Mouse (Mus musculus): Measurements from ENCODE around the gene Gm13696. TPM values are rescaled to one million over a fixed set of nuclear protein-coding genes. Genes with fewer than 3 reads are reported as not detected.
"Not testable (repeated sequence)": the region's sequence is repeated elsewhere in the genome, so short reads cannot be mapped to it uniquely, and the experiment has no call there.

Gene Gm13696
- polyA plus RNA-seq, 1 experiment from 2014 or later: not detected

DNA sequence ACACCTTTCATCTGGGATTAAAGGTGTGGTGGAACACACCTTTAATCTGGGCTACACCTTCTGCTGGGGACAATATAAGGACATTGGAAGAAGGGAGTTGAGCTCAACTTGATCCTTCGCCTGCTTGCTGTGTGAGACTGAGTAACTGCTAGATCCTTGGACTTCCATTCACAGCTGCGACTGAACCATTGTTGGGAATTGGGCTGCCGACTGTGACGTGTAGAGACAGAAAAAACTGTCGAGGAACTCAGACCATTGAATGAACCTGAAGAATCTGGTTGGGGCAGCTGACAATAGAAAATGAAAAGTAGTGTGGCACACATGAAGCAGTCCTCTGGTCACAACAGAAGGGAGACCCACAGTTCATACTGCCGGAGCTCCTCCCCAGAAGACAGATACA lies 11.5 kb downstream of the Gm13696 start, which contains the start of gene Gm13697:
Gene Gm13697 (plus strand): TSS at position 301 of the 400 bp plus-strand sequence.
- H3K36me3 ChIP-seq (ENCODE audit: control insufficient read depth, insufficient read depth, low read length); H3K9ac ChIP-seq (ENCODE audit: low read length); DNase-seq (ENCODE audit: low spot score); H3K27ac ChIP-seq (ENCODE audit: low read depth, low read length); H3K4me2 ChIP-seq (ENCODE audit: low read depth); H3K4me3 ChIP-seq (ENCODE audit: low read depth, low read length); H3K4me1 ChIP-seq (ENCODE audit: control insufficient read depth, insufficient read depth, low read length); H3K27me3 ChIP-seq (ENCODE audit: control insufficient read depth, insufficient read depth, low read length); ATAC-seq (ENCODE audit: insufficient read depth, low FRiP score, low TSS enrichment); H3K9me3 ChIP-seq (ENCODE audit: control insufficient read depth, low read length): not testable (repeated sequence)
- no CpG with 5 or more reads among the region's 6 CpGs for WGBS

- WGBS: no CpG with 5 or more reads among the region's 6 CpGs
- not testable (repeated sequence) for H3K9ac ChIP-seq (ENCODE audit: low read length); H3K4me3 ChIP-seq (ENCODE audit: low read depth, low read length); H3K36me3 ChIP-seq (ENCODE audit: control insufficient read depth, insufficient read depth, low read length); DNase-seq (ENCODE audit: low spot score); H3K4me1 ChIP-seq (ENCODE audit: control insufficient read depth, insufficient read depth, low read length); H3K27ac ChIP-seq (ENCODE audit: low read depth, low read length); H3K9me3 ChIP-seq (ENCODE audit: control insufficient read depth, low read length); ATAC-seq (ENCODE audit: insufficient read depth, low FRiP score, low TSS enrichment); H3K27me3 ChIP-seq (ENCODE audit: control insufficient read depth, insufficient read depth, low read length); H3K4me2 ChIP-seq (ENCODE audit: low read depth)
These were observed 17.3 kb downstream of the Gm13696 start, which contains the start of gene Gm13691 for GRCm38 (mm10) chr2:83990253-83990652. Gm13691 (plus strand) TSS chr2:83990553.

DNA sequence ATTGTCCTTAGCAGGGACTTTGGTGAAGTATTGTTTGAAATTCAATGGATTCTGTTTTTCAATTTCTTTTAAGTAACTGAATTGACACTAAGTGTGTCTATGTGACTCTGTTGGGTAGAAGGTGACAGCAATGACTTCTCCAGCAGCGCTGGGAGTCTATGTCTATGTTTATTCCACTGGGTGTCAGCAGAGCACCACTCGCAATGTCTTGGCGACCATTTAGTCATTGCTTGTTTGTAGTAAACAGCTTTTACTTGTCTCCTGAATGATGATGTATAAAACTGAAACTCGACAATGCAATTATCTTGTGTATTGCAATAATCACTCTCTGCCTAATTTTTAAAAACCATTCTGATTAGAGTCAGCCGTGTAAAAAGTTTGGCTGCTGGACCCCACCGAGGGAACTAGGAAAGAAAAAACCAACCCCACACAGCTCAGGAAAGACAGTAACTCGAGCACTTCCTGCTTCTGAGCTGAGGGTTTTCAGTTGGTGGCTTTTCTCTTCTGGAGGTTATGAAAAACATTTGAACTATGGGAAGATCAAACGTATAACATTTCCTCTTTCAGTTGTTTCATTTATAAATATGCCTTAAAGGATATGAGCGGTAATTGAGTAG lies 20.8 kb downstream of the Gm13696 start:
- not testable (repeated sequence) for H3K9me3 ChIP-seq (ENCODE audit: control insufficient read depth, low read length); H3K9ac ChIP-seq (ENCODE audit: low read length); H3K27ac ChIP-seq (ENCODE audit: low read depth, low read length); H3K36me3 ChIP-seq (ENCODE audit: control insufficient read depth, insufficient read depth, low read length); H3K27me3 ChIP-seq (ENCODE audit: control insufficient read depth, insufficient read depth, low read length); H3K4me1 ChIP-seq (ENCODE audit: control insufficient read depth, insufficient read depth, low read length); H3K4me3 ChIP-seq (ENCODE audit: low read depth, low read length); H3K4me2 ChIP-seq (ENCODE audit: low read depth); DNase-seq (ENCODE audit: low spot score); ATAC-seq (ENCODE audit: insufficient read depth, low FRiP score, low TSS enrichment)
- WGBS: 61% methylated on average over 7 of the region's 9 CpGs

GRCm38 (mm10) chr2:83994526-83994925 lies 21.6 kb downstream of the Gm13696 start:
- not testable (repeated sequence) for H3K4me2 ChIP-seq (ENCODE audit: low read depth); ATAC-seq (ENCODE audit: insufficient read depth, low FRiP score, low TSS enrichment); H3K4me1 ChIP-seq (ENCODE audit: control insufficient read depth, insufficient read depth, low read length); H3K4me3 ChIP-seq (ENCODE audit: low read depth, low read length); H3K9me3 ChIP-seq (ENCODE audit: control insufficient read depth, low read length); DNase-seq (ENCODE audit: low spot score); H3K27ac ChIP-seq (ENCODE audit: low read depth, low read length); H3K9ac ChIP-seq (ENCODE audit: low read length); H3K27me3 ChIP-seq (ENCODE audit: control insufficient read depth, insufficient read depth, low read length); H3K36me3 ChIP-seq (ENCODE audit: control insufficient read depth, insufficient read depth, low read length)
- no CpG with 5 or more reads among the region's 3 CpGs for WGBS

DNA sequence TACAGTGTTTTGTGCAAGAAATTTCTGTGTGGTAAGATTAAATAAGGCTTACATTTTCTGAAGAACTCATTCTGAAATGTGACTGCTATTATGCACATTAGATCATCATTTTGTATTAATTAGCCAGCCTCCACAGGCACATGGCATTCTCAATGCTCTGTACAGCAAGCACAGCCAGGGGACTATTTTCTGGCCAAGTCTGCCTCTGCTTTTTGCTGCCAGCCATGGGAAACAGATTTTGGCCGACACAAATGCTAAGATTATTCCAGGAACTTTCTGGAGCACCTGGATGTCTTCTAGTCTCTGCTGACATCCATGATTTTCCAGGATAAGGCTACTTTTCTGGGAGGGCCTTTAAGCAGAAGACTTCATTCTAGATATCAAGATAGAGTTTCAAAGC lies 36.0 kb downstream of the Gm13696 start:
- no peaks in the 10 kb centered on the region for H3K9me3 ChIP-seq (ENCODE audit: control insufficient read depth, low read length)
- no peak for DNase-seq (ENCODE audit: low spot score)

DNA sequence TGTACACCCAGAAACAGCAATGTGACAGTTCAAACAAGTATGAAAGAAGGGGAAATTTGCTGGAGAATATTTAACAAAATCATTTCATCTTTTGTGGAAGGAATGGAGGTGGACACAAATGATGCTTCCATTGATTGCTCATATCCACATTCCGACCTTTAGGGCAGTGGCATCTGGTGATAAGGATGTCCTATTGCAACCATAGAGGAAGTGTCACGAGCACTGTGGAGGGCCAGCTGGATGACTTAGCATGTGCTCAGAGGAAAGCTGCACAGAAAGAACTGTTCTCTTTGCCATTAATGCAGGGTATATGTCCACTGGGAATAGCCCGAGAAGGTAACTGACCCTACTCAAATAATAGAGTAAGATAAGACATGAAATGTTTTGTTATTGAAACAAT lies 36.9 kb downstream of the Gm13696 start:
- Histone ChIP-seq H3K4me3 (ENCODE audit: low read depth, low read length) (no peak overlapping the region), H3K9ac (ENCODE audit: low read length) (no peak overlapping the region), H3K4me1 (ENCODE audit: control insufficient read depth, insufficient read depth, low read length) (no peaks in the 10 kb centered on the region), H3K36me3 (ENCODE audit: control insufficient read depth, insufficient read depth, low read length) (no peaks in the 10 kb centered on the region), H3K9me3 (ENCODE audit: control insufficient read depth, low read length) (no peaks in the 10 kb centered on the region), H3K27me3 (ENCODE audit: control insufficient read depth, insufficient read depth, low read length) (no peaks in the 10 kb centered on the region), H3K27ac (ENCODE audit: low read depth, low read length) (no peak overlapping the region), H3K4me2 (ENCODE audit: low read depth) (no peak overlapping the region)
- DNase-seq (ENCODE audit: low spot score) (no peak), ATAC-seq (ENCODE audit: insufficient read depth, low FRiP score, low TSS enrichment) (no peak)
- 79% methylated on average over 3 of the region's 3 CpGs for WGBS

More for the DNA sequence above, 36.0 kb downstream of the Gm13696 start:
- Histone ChIP-seq H3K9ac (ENCODE audit: low read length) (no peak overlapping the region), H3K4me1 (ENCODE audit: control insufficient read depth, insufficient read depth, low read length) (no peaks in the 10 kb centered on the region), H3K27ac (ENCODE audit: low read depth, low read length) (no peak overlapping the region), H3K4me2 (ENCODE audit: low read depth) (no peak overlapping the region), H3K36me3 (ENCODE audit: control insufficient read depth, insufficient read depth, low read length) (no peaks in the 10 kb centered on the region), H3K27me3 (ENCODE audit: control insufficient read depth, insufficient read depth, low read length) (no peaks in the 10 kb centered on the region), H3K4me3 (ENCODE audit: low read depth, low read length) (no peak overlapping the region)
- no peak for ATAC-seq (ENCODE audit: insufficient read depth, low FRiP score, low TSS enrichment)
- 80% methylated on average over 1 of the region's 1 CpGs for WGBS

DNA sequence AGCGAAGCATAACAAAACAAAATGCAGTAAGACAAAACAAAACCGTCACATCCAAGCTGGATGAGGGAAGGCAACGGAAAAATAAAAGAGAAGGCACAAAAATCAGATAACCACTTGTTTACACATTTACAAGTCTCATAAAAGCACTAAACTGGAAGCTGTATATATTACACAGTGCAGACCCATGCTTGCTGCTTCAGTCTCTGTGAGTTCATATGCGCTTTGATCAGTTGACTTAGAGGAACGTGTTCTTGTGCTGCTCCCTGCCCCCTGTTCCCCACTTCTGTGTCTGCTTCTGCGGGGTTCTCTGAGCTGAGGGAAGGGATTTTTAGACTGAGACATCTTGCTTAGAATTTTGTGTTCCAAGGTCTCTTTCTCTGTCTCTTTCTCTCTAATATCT lies 41.6 kb downstream of the Gm13696 start:
- H3K36me3 ChIP-seq (ENCODE audit: control insufficient read depth, insufficient read depth, low read length): no peaks in the 10 kb centered on the region
- ATAC-seq (ENCODE audit: insufficient read depth, low FRiP score, low TSS enrichment) (no peak), DNase-seq (ENCODE audit: low spot score) (no peak)
- no peak overlapping the region for H3K9ac ChIP-seq (ENCODE audit: low read length)
- H3K4me3 ChIP-seq (ENCODE audit: low read depth, low read length): no peak overlapping the region
- no peaks in the 10 kb centered on the region for H3K4me1 ChIP-seq (ENCODE audit: control insufficient read depth, insufficient read depth, low read length)
- no peak overlapping the region for H3K4me2 ChIP-seq (ENCODE audit: low read depth)
- H3K27ac ChIP-seq (ENCODE audit: low read depth, low read length): no peak overlapping the region
- no peaks in the 10 kb centered on the region for H3K27me3 ChIP-seq (ENCODE audit: control insufficient read depth, insufficient read depth, low read length)
- WGBS: 84% methylated on average over 6 of the region's 6 CpGs
- no peaks in the 10 kb centered on the region for H3K9me3 ChIP-seq (ENCODE audit: control insufficient read depth, low read length)

- H3K4me3 ChIP-seq (ENCODE audit: low read depth, low read length); H3K4me2 ChIP-seq (ENCODE audit: low read depth); H3K4me1 ChIP-seq (ENCODE audit: control insufficient read depth, insufficient read depth, low read length); ATAC-seq (ENCODE audit: insufficient read depth, low FRiP score, low TSS enrichment); H3K27ac ChIP-seq (ENCODE audit: low read depth, low read length); H3K36me3 ChIP-seq (ENCODE audit: control insufficient read depth, insufficient read depth, low read length); DNase-seq (ENCODE audit: low spot score); H3K9ac ChIP-seq (ENCODE audit: low read length); H3K9me3 ChIP-seq (ENCODE audit: control insufficient read depth, low read length); H3K27me3 ChIP-seq (ENCODE audit: control insufficient read depth, insufficient read depth, low read length): not testable (repeated sequence)
- 81% methylated on average over 5 of the region's 5 CpGs for WGBS
These were observed 43.4 kb downstream of the Gm13696 start for GRCm38 (mm10) chr2:84016291-84016690.

DNA sequence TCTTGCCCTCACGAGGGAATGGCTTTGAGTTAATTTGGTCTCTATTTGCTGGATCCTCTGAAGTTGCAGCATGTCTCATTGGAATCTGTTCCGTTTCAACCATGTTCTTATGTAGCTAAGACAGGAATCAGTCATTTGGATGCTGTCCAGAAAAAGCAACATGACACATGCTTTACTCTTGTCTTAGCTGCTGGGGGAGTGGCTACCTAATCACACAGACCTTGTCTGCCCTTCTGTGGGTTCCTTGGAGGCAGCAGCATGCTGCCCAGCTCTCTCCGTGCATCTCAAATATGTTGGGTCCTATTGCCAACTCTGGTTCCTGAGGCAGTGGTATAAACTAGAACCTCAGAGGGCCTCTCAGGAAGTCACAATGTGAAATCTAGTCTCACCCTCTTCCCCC lies 45.4 kb downstream of the Gm13696 start:
- Histone ChIP-seq H3K9ac (ENCODE audit: low read length) (no peak overlapping the region), H3K4me2 (ENCODE audit: low read depth) (no peak overlapping the region), H3K4me3 (ENCODE audit: low read depth, low read length) (no peak overlapping the region), H3K36me3 (ENCODE audit: control insufficient read depth, insufficient read depth, low read length) (no peaks in the 10 kb centered on the region), H3K27me3 (ENCODE audit: control insufficient read depth, insufficient read depth, low read length) (no peaks in the 10 kb centered on the region), H3K27ac (ENCODE audit: low read depth, low read length) (no peak overlapping the region), H3K4me1 (ENCODE audit: control insufficient read depth, insufficient read depth, low read length) (no peaks in the 10 kb centered on the region), H3K9me3 (ENCODE audit: control insufficient read depth, low read length) (no peaks in the 10 kb centered on the region)
- no peak for ATAC-seq (ENCODE audit: insufficient read depth, low FRiP score, low TSS enrichment)
- no peak for DNase-seq (ENCODE audit: low spot score)
- WGBS: 83% methylated on average over 3 of the region's 3 CpGs

Data from neural tube, embryonic 11.5 days (tissue).